Mouse (Mus musculus) megakaryocyte progenitor cell, adult 5-6 weeks (primary cell): ENCODE results near the gene Olfr1392. TPM values are rescaled to one million over a fixed set of nuclear protein-coding genes. Genes with fewer than 3 reads are reported as not detected.

Experiments
- ATAC-seq: replicated peaks from 2 replicates; pipeline ENCODE4 v1.8.0; 2016; ENCODE audit warnings: mild to moderate bottlenecking, moderate TSS enrichment, inconsistent platforms; ENCODE audit not compliant: poor library complexity
- total RNA-seq, 2 experiments: library from RNA; stranded (forward) in 1 of 2; stranded (reverse) in 1 of 2; fragments of 157-497, 149-512 nt in 1 of 2; fragments of 200-1000 nt in 1 of 2; gene quantifications; 2 replicates each; pipeline versions ENCODE4 v1.2.3 to v1.2.4; 2015 to 2017

The Olfr1392 gene
- total RNA-seq, 2 experiments from 2014 or later: not detected

- ATAC-seq: peak; percentile 63
These were observed 34.4 kb upstream of the Olfr1392 start for GRCm38 (mm10) chr11:49250422-49251379.

DNA sequence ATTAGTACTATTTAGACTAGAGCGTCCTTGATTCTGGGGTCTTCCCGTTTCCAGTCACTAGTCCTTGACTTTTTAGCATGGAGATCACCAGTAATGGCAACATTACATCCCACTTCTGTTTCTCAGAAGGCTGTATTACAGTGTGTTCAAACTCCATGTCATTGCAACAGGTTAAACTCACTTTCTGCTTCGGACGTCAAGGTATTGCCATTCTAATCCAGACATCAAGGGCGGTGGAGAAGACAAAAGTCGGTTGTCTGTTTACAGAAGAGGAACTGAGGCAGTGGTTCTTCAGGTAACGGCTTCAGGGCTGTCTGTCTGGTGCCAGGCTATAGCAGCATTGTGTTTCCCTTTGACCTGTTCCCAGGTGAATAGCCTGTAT, 33.7 kb upstream of the Olfr1392 start:
- no peak for ATAC-seq

DNA sequence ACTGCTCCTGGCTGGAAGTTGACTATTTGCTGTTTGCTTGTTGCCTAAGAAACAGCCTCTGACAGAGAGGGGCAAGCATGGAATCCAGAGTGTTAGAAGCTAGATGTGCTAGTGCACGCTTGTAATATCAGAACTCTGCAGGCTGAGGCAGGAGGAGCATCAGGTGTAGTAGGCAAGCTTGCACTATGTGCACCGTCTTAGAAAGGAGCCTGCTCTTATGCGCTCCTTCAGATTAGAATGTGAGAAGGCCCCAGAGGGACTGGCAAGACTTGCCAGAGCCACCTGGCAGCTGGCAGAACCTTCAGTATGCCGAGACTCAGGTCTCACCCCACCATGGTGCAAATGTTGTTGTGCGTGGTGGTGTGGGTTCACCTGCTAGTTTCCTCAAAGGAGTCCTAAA, 33.0 kb upstream of the Olfr1392 start:
- peak; percentile 11 for ATAC-seq

GRCm38 (mm10) chr11:49253035-49253434, 32.0 kb upstream of the Olfr1392 start:
- ATAC-seq: no peak

DNA sequence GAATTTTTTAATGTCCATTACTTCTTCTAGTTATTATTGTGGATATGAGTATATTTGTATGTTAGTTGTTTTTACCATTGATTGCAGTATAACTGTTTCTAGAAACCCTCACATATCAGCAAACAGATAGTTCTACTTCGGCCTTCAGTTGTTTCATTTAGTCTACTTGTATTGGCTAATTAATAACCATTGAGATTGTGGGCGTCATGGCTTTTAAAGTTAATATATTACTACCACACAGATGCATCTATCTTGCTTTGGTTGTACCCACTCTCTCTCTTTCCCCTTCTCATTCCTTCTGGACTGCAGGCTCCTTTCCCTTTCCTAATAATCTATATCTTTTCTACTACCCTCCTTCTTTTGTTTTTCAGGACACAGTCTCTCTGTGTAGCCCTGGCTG, 25.8 kb upstream of the Olfr1392 start:
- no peak for ATAC-seq

GRCm38 (mm10) chr11:49259829-49260228, 25.3 kb upstream of the Olfr1392 start:
- ATAC-seq: no peak

DNA sequence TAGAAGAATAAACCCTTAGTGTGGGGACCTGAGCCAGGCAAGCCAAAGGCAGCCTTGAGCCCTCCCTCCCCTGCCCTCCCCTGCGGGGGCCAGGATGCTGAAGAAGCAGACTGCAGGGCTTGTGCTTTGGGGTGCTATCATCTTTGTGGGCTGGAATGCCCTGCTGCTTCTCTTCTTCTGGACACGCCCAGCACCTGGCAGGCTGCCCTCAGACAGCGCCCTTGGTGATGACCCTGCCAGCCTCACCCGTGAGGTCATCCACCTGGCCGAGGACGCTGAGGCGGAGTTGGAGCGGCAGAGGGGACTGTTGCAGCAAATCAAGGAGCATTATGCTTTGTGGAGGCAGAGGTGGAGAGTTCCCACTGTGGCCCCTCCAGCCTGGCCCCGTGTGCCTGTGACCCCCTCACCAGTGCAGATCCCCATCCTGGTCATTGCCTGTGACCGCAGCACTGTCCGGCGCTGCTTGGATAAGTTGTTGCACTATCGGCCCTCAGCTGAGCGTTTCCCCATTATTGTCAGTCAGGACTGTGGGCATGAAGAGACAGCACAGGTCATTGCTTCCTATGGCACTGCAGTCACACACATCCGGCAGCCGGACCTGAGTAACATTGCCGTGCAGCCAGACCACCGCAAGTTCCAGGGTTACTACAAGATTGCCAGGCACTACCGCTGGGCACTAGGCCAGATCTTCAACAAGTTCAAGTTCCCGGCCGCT, 24.3 kb upstream of the Olfr1392 start:
- no peak for ATAC-seq

DNA sequence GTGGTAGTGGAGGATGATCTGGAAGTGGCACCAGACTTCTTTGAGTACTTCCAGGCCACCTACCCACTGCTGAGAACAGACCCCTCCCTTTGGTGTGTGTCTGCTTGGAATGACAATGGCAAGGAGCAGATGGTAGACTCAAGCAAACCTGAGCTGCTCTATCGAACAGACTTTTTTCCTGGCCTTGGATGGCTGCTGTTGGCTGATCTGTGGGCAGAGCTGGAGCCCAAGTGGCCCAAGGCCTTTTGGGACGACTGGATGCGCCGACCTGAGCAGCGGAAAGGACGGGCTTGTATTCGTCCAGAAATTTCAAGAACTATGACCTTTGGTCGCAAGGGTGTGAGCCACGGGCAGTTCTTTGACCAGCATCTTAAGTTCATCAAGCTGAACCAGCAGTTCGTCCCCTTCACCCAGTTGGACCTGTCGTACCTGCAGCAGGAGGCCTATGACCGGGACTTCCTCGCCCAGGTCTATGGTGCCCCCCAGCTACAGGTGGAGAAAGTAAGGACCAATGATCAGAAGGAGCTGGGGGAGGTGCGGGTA, 23.7 kb upstream of the Olfr1392 start:
- ATAC-seq: no peak

- ATAC-seq: no peak
These were observed 22.8 kb upstream of the Olfr1392 start for GRCm38 (mm10) chr11:49262286-49262685.

DNA sequence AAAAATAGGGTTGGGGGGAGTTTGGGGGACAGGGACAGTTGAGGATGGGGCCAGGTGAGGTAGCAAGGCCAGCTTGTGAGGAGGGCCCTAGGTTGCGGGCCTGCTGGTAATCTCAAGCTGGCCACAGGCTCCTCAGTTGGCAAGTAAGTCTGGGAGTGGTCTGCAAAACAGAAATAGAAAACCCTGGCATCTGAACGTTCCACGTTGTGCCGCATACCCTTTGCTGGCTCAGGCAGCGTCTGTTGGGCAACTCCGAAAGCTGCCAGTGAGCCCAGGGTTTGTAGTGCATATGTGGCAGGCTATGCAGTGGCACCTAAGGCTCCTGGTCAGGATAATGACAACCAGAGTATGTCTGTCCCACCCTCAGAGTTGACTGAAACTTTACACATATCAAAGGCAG, 21.9 kb upstream of the Olfr1392 start:
- no peak for ATAC-seq

- ATAC-seq: no peak
These were observed 21.0 kb upstream of the Olfr1392 start for GRCm38 (mm10) chr11:49264081-49264480.

DNA sequence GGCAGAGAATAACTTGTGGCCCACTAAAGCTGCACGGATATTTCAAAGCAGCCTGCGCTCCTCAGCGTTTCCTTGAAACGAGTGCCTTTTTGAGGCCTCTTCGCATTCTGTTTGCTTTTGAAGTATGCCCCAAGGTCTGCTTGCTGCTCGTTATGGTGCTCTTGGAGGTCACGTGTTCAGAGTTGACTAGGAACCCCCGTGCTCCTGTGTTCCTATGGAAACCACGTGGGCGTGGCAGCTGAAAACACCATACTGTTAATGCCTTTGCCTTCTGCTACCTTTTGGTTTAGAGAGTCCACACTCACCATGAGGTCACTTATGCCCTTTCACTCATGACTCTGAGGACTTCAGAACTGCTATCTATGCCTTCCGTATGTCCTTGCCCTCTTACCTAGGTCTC, 20.5 kb upstream of the Olfr1392 start:
- ATAC-seq: no peak

- ATAC-seq: no peak
These were observed 20.0 kb upstream of the Olfr1392 start for GRCm38 (mm10) chr11:49265101-49265500.

DNA sequence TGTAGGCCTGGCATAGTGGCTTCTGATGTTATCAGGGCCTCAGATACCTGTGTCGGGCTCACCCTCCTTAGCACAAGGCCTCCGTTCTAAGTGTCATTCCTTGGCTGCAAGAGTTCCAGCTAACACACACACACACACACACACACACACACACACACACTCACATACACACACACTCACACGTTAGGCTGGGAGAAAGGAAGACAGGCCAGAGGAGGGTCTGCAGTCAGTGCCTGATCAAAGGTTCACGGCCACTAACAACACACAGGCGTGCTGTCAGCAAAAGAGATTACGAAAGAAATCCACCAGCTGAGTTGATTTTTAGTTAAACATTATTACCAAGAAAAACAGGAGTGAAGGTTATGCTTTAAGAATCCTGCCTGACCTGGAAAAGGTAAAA, 18.4 kb upstream of the Olfr1392 start:
- no peak for ATAC-seq

- ATAC-seq: no peak
These were observed 17.8 kb upstream of the Olfr1392 start for GRCm38 (mm10) chr11:49267316-49267715.

- ATAC-seq: no peak
These were observed 17.0 kb upstream of the Olfr1392 start for GRCm38 (mm10) chr11:49267970-49268579.

GRCm38 (mm10) chr11:49269761-49270160, 15.3 kb upstream of the Olfr1392 start:
- peak; percentile 50; the same call in 1 of the 2 replicates for ATAC-seq

- ATAC-seq: no peak
These were observed 14.7 kb upstream of the Olfr1392 start for GRCm38 (mm10) chr11:49270368-49270767.

DNA sequence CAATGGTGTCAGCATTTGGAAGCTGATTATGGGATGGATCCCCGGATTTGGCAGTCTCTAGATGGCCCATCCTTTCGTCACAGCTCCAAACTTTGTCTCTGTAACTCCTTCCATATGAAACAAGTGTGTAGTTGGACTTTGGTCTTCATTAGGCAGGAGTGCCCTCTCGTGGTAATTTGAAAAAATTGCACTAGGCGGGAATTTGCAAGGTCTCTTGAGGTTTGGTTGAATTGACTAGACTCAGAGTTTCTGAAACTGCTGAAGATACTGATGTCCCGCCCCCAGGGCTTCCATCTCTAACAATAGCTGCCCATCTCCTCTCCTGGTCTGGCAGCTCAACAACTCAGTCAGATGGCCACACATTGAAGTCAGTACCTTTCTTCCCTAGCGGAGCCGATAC, 13.7 kb upstream of the Olfr1392 start:
- ATAC-seq: peak; percentile 98

DNA sequence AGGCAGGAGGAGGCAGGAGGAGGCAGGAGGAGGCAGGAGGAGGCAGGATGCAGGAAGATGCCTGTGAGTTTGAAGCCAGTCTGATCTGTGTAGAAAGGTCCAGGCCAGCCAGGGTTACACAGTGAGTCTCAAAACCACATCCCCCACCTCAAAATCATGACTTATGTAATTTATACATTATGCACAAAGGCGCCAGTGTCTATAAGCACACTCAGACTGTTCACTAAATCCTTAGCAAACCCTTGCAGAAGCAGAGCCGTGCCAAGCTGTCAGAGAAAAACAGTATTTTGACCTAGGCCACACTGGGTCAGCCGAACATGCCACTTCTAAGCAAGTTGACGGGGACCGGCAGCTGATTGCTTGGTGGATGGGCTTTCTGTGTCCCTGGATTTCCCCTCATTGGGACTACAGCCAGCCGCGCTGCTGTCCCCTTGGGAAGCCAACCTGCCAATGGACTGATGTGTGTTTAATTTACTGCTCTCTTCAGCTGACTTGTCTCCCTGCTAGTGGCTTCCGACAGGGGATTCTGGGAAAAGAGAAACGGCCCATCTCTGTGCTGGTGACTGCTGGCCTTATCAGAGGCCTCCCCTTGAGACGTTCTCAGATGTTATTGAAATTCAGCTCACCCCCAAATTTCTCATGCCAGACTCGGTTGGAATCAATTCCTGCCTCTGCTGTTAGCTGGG, 11.1 kb upstream of the Olfr1392 start:
- ATAC-seq: no peak

- ATAC-seq: peak; percentile 44; the same call in 1 of the 2 replicates
These were observed 6.9 kb upstream of the Olfr1392 start, which contains the start of gene Olfr1393 for GRCm38 (mm10) chr11:49278222-49278621. Gene Olfr1393, plus strand, starts transcription at chr11:49278304.
